Mouse (Mus musculus) frontal cortex, adult (tissue): ENCODE data around the gene Clec2d.

Source experiments
- ATAC-seq: cut with Nextera tagmentation; 2 replicates; pipeline ENCODE4 v1.9.2; 2017; ENCODE audit warnings: mild to moderate bottlenecking, moderate library complexity, mixed read lengths; ENCODE audit not compliant: low TSS enrichment

Gene Clec2d

GRCm38 (mm10) chr6:129224090-129224489 is 43.7 kb downstream of the Clec2d start:
- ATAC-seq = no peak

- ATAC-seq = no peak
Measured at GRCm38 (mm10) chr6:129225078-129225477, 44.7 kb downstream of the Clec2d start.

- ATAC-seq = no peak
Measured at GRCm38 (mm10) chr6:129228935-129229773, 48.7 kb downstream of the Clec2d start.

- ATAC-seq = no peak
Measured at GRCm38 (mm10) chr6:129229774-129230578, 49.6 kb downstream of the Clec2d start.

GRCm38 (mm10) chr6:129232005-129232841 is 51.8 kb downstream of the Clec2d start:
- no peak for ATAC-seq

GRCm38 (mm10) chr6:129232842-129233205 is 52.4 kb downstream of the Clec2d start:
- ATAC-seq = peak; percentile 86

GRCm38 (mm10) chr6:129233366-129233954 is 53.0 kb downstream of the Clec2d start:
- ATAC-seq = no peak

GRCm38 (mm10) chr6:129233955-129234369 is 53.5 kb downstream of the Clec2d start:
- no peak for ATAC-seq

GRCm38 (mm10) chr6:129234456-129235360 is 54.3 kb downstream of the Clec2d start:
- no peak for ATAC-seq

- peak; percentile 17; the same call in 1 of the 2 replicates for ATAC-seq
Measured at GRCm38 (mm10) chr6:129235855-129236461, 55.5 kb downstream of the Clec2d start.
